Mouse (Mus musculus): ENCODE data around the gene Tead2. TPM values are rescaled to one million over a fixed set of nuclear protein-coding genes. Genes with fewer than 3 reads are reported as not detected.

Tead2 gene
- polyA plus RNA-seq, 1 experiment = 0.06 TPM

- no peak for TF ChIP-seq TAL1 (IDR thresholded peaks at IDR 0.05; ENCODE audit: low read length)
- TF ChIP-seq GATA1 (IDR thresholded peaks at IDR 0.05; ENCODE audit: low read length) = no peak
- no peak overlapping the region for H3K4me3 ChIP-seq (replicated peaks)
- no peaks in the 10 kb centered on the region for H3K9me3 ChIP-seq (ENCODE audit: control insufficient read depth, low read length)
- H3K27me3 ChIP-seq (ENCODE audit: control insufficient read depth) = peaks cover 95% of the 10 kb centered on the region
- H3K4me1 ChIP-seq (ENCODE audit: control insufficient read depth) = peaks cover 18% of the 10 kb centered on the region
- no peaks in the 10 kb centered on the region for H3K36me3 ChIP-seq (ENCODE audit: control insufficient read depth)
Observed at GRCm38 (mm10) chr7:45185921-45186320, 29.6 kb upstream of the Tead2 start.

GRCm38 (mm10) chr7:45189600-45189999 is 26.0 kb upstream of the Tead2 start:
- H3K27me3 ChIP-seq (ENCODE audit: control insufficient read depth) = peaks cover 77% of the 10 kb centered on the region
- H3K36me3 ChIP-seq (ENCODE audit: control insufficient read depth) = no peaks in the 10 kb centered on the region
- no peak for TF ChIP-seq TAL1 (IDR thresholded peaks at IDR 0.05; ENCODE audit: low read length)
- TF ChIP-seq GATA1 (IDR thresholded peaks at IDR 0.05; ENCODE audit: low read length) = no peak
- H3K9me3 ChIP-seq (ENCODE audit: control insufficient read depth, low read length) = no peaks in the 10 kb centered on the region
- H3K4me1 ChIP-seq (ENCODE audit: control insufficient read depth) = no peaks in the 10 kb centered on the region
- H3K4me3 ChIP-seq (replicated peaks) = no peak overlapping the region

GRCm38 (mm10) chr7:45190186-45190585 is 25.4 kb upstream of the Tead2 start:
- Histone ChIP-seq H3K4me3 (replicated peaks) (no peak overlapping the region), H3K9me3 (ENCODE audit: control insufficient read depth, low read length) (no peaks in the 10 kb centered on the region)
- TF ChIP-seq TAL1 (IDR thresholded peaks at IDR 0.05; ENCODE audit: low read length) = no peak
- no peak for TF ChIP-seq GATA1 (IDR thresholded peaks at IDR 0.05; ENCODE audit: low read length)

GRCm38 (mm10) chr7:45191161-45191560 is 24.4 kb upstream of the Tead2 start:
- TF ChIP-seq GATA1 (IDR thresholded peaks at IDR 0.05; ENCODE audit: low read length) = no peak
- TF ChIP-seq TAL1 (IDR thresholded peaks at IDR 0.05; ENCODE audit: low read length) = no peak
- no peaks in the 10 kb centered on the region for H3K9me3 ChIP-seq (ENCODE audit: control insufficient read depth, low read length)
- H3K4me1 ChIP-seq (ENCODE audit: control insufficient read depth) = no peaks in the 10 kb centered on the region
- no peak overlapping the region for H3K4me3 ChIP-seq (replicated peaks)
- no peaks in the 10 kb centered on the region for H3K36me3 ChIP-seq (ENCODE audit: control insufficient read depth)
- peaks cover 61% of the 10 kb centered on the region for H3K27me3 ChIP-seq (ENCODE audit: control insufficient read depth)

More at GRCm38 (mm10) chr7:45190186-45190585, 25.4 kb upstream of the Tead2 start:
- Histone ChIP-seq H3K27me3 (ENCODE audit: control insufficient read depth) (peaks cover 71% of the 10 kb centered on the region), H3K4me1 (ENCODE audit: control insufficient read depth) (no peaks in the 10 kb centered on the region), H3K36me3 (ENCODE audit: control insufficient read depth) (no peaks in the 10 kb centered on the region)

- Histone ChIP-seq H3K4me1 (ENCODE audit: control insufficient read depth) (no peaks in the 10 kb centered on the region), H3K27me3 (ENCODE audit: control insufficient read depth) (peaks cover 54% of the 10 kb centered on the region), H3K4me3 (replicated peaks) (no peak overlapping the region), H3K9me3 (ENCODE audit: control insufficient read depth, low read length) (no peaks in the 10 kb centered on the region), H3K36me3 (ENCODE audit: control insufficient read depth) (no peaks in the 10 kb centered on the region)
- TF ChIP-seq TAL1 (IDR thresholded peaks at IDR 0.05; ENCODE audit: low read length) (no peak), GATA1 (IDR thresholded peaks at IDR 0.05; ENCODE audit: low read length) (no peak)
Observed at GRCm38 (mm10) chr7:45191803-45192363, 23.7 kb upstream of the Tead2 start.

- TF ChIP-seq GATA1 (IDR thresholded peaks at IDR 0.05; ENCODE audit: low read length) = no peak
- no peak for TF ChIP-seq TAL1 (IDR thresholded peaks at IDR 0.05; ENCODE audit: low read length)
- H3K4me3 ChIP-seq (replicated peaks) = no peak overlapping the region
- H3K27me3 ChIP-seq (ENCODE audit: control insufficient read depth) = peaks cover 51% of the 10 kb centered on the region
- H3K9me3 ChIP-seq (ENCODE audit: control insufficient read depth, low read length) = no peaks in the 10 kb centered on the region
- H3K4me1 ChIP-seq (ENCODE audit: control insufficient read depth) = no peaks in the 10 kb centered on the region
- no peaks in the 10 kb centered on the region for H3K36me3 ChIP-seq (ENCODE audit: control insufficient read depth)
Observed at GRCm38 (mm10) chr7:45192585-45193310, 22.8 kb upstream of the Tead2 start.

GRCm38 (mm10) chr7:45193406-45193805 is 22.1 kb upstream of the Tead2 start:
- peaks cover 45% of the 10 kb centered on the region for H3K27me3 ChIP-seq (ENCODE audit: control insufficient read depth)
- no peak for TF ChIP-seq TAL1 (IDR thresholded peaks at IDR 0.05; ENCODE audit: low read length)
- no peak for TF ChIP-seq GATA1 (IDR thresholded peaks at IDR 0.05; ENCODE audit: low read length)
- H3K4me1 ChIP-seq (ENCODE audit: control insufficient read depth) = no peaks in the 10 kb centered on the region
- H3K9me3 ChIP-seq (ENCODE audit: control insufficient read depth, low read length) = no peaks in the 10 kb centered on the region
- no peak overlapping the region for H3K4me3 ChIP-seq (replicated peaks)
- no peaks in the 10 kb centered on the region for H3K36me3 ChIP-seq (ENCODE audit: control insufficient read depth)

GRCm38 (mm10) chr7:45193871-45194785 is 21.4 kb upstream of the Tead2 start:
- H3K4me1 ChIP-seq (ENCODE audit: control insufficient read depth) = no peaks in the 10 kb centered on the region
- no peaks in the 10 kb centered on the region for H3K9me3 ChIP-seq (ENCODE audit: control insufficient read depth, low read length)
- H3K36me3 ChIP-seq (ENCODE audit: control insufficient read depth) = no peaks in the 10 kb centered on the region
- TF ChIP-seq GATA1 (IDR thresholded peaks at IDR 0.05; ENCODE audit: low read length) (no peak), TAL1 (IDR thresholded peaks at IDR 0.05; ENCODE audit: low read length) (no peak)
- no peak overlapping the region for H3K4me3 ChIP-seq (replicated peaks)
- H3K27me3 ChIP-seq (ENCODE audit: control insufficient read depth) = peaks cover 38% of the 10 kb centered on the region
